Mouse (Mus musculus): ENCODE data around the gene Gm4779.
"Not testable (repeated sequence)": the region's sequence is repeated elsewhere in the genome, so short reads cannot be mapped to it uniquely, and the experiment has no call there.

The Gm4779 gene

GRCm38 (mm10) chrX:101794342-101794741 lies at the start of gene Gm4779, which contains the start of gene 8030474K03Rik:
Gm4779 (minus strand) TSS chrX:101794423.
8030474K03Rik (plus strand) TSS chrX:101794656.
- no peak for DNase-seq

GRCm38 (mm10) chrX:101819980-101820379 lies 25.8 kb upstream of the Gm4779 start:
- not testable (repeated sequence) for DNase-seq

- peak; percentile 23 for DNase-seq
Observed at GRCm38 (mm10) chrX:101819163-101819562, 24.9 kb upstream of the Gm4779 start.

GRCm38 (mm10) chrX:101811750-101812149 lies 17.5 kb upstream of the Gm4779 start:
- no peak for DNase-seq

GRCm38 (mm10) chrX:101805512-101805911 lies 11.3 kb upstream of the Gm4779 start:
- DNase-seq, result peak; percentile 46

- peak; percentile 54 for DNase-seq
Observed at GRCm38 (mm10) chrX:101791551-101791950, 2.7 kb downstream of the Gm4779 start.

GRCm38 (mm10) chrX:101772035-101772434 lies 22.2 kb downstream of the Gm4779 start:
- peak; percentile 64 for DNase-seq

- no peak for DNase-seq
Observed at GRCm38 (mm10) chrX:101770307-101770706, 23.9 kb downstream of the Gm4779 start.

GRCm38 (mm10) chrX:101769478-101769877 lies 24.7 kb downstream of the Gm4779 start:
- no peak for DNase-seq

GRCm38 (mm10) chrX:101767280-101767679 lies 26.9 kb downstream of the Gm4779 start:
- DNase-seq, result no peak

GRCm38 (mm10) chrX:101765111-101765510 lies 29.1 kb downstream of the Gm4779 start:
- DNase-seq, result no peak

- no peak for DNase-seq
Observed at GRCm38 (mm10) chrX:101764621-101765020, 29.6 kb downstream of the Gm4779 start.

- DNase-seq, result peak; percentile 11
Observed at GRCm38 (mm10) chrX:101754478-101754877, 39.7 kb downstream of the Gm4779 start.

GRCm38 (mm10) chrX:101750144-101750543 lies 44.1 kb downstream of the Gm4779 start:
- DNase-seq, result no peak

- no peak for DNase-seq
Observed at GRCm38 (mm10) chrX:101741064-101741433, 53.2 kb downstream of the Gm4779 start.

- no peak for DNase-seq
Observed at GRCm38 (mm10) chrX:101740335-101741063, 53.7 kb downstream of the Gm4779 start.

Measured in kidney, adult 9 months (tissue).